Mouse (Mus musculus) stomach, embryonic 15.5 days (tissue): ENCODE measurements around the gene Stkld1. TPM values are rescaled to one million over a fixed set of nuclear protein-coding genes. Genes with fewer than 3 reads are reported as not detected.
A peak's percentile ranks its signal among the peaks of the same experiment; 100 is the strongest.
"Not testable (repeated sequence)": the region's sequence is repeated elsewhere in the genome, so short reads cannot be mapped to it uniquely, and the experiment has no call there.

Source experiments
- ATAC-seq: fragments of 200-750 bp; cut with Nextera tagmentation; 2 replicates; pipeline ENCODE4 v1.8.0; 2017; ENCODE audit warnings: low read depth, moderate number of reproducible peaks, moderate TSS enrichment; ENCODE audit not compliant: insufficient read depth, low FRiP score
- H3K27ac ChIP-seq: fragments of 300-500 bp; sonication (generic); 2 replicates; pipeline ENCODE4 v1.5.1; 2015; ENCODE audit warnings: mild to moderate bottlenecking, inconsistent platforms
- H3K27me3 ChIP-seq: fragments of 300-500 bp; sonication (generic); replicated peaks from 2 replicates; pipeline ENCODE4 v1.6.1; 2015; ENCODE audit warnings: inconsistent platforms
- H3K36me3 ChIP-seq: fragments of 300-500 bp; sonication (generic); 2 replicates; pipeline ENCODE4 v1.6.1; 2015; ENCODE audit warnings: inconsistent platforms
- H3K4me1 ChIP-seq: fragments of 300-500 bp; sonication (generic); 2 replicates; pipeline ENCODE4 v1.6.1; 2015; ENCODE audit warnings: inconsistent platforms
- H3K4me2 ChIP-seq: fragments of 300-500 bp; sonication (generic); 2 replicates; pipeline ENCODE4 v1.6.1; 2015; ENCODE audit warnings: mild to moderate bottlenecking, inconsistent platforms
- H3K4me3 ChIP-seq: fragments of 300-500 bp; sonication (generic); replicated peaks from 2 replicates; pipeline ENCODE4 v1.5.1; 2015; ENCODE audit warnings: inconsistent platforms
- H3K9ac ChIP-seq: fragments of 300-500 bp; sonication (generic); 2 replicates; pipeline ENCODE4 v1.6.1; 2015; ENCODE audit warnings: inconsistent platforms
- H3K9me3 ChIP-seq: fragments of 300-500 bp; sonication (generic); 2 replicates; pipeline ENCODE4 v1.6.1; 2016; ENCODE audit warnings: inconsistent platforms
- WGBS: fragments of 180-500 bp; shearing (Covaris S2); methylation state at CpG from one replicate; pipeline ENCODE4 v1.1.7; 2015; 5-methylcytosine and 5-hydroxymethylcytosine counted together
- polyA plus RNA-seq: library from polyadenylated mRNA; unstranded; fragments of >200 nt; fragmentation: Nextera tagmentation; extraction: Ambion mirVana; gene quantifications from 2 replicates; pipeline ENCODE4 v1.2.1, GENCODE M21; 2015

Stkld1 gene
- polyA plus RNA-seq: 0.08 TPM in 1 of 2 replicates, not detected in the other

- H3K36me3 ChIP-seq: 0 out of 2 replicates have a peak, but pooled peaks cover 12% of the 10 kb centered on the region
- H3K27ac ChIP-seq: peak within 1 kb of the TSS; percentile 89
- H3K9me3 ChIP-seq: no peaks in the 10 kb centered on the region
- ATAC-seq: peak; percentile 94
- peaks cover 23% of the 10 kb centered on the region for H3K4me1 ChIP-seq
- H3K4me3 ChIP-seq: peak within 1 kb of the TSS; percentile 82
- WGBS: under 1% methylated on average over 66 of the region's 70 CpGs
- no peaks in the 10 kb centered on the region for H3K27me3 ChIP-seq
- peak within 1 kb of the TSS; percentile 99 for H3K9ac ChIP-seq
- peak within 1 kb of the TSS; percentile 72 for H3K4me2 ChIP-seq
These were observed at the start of gene Stkld1, which contains the start of gene Surf4 for GRCm38 (mm10) chr2:26933304-26934055. Gene Stkld1 (plus strand): TSS chr2:26934047. Gene Surf4 (minus strand): TSS chr2:26933928.

GRCm38 (mm10) chr2:26885541-26885940, 48.3 kb upstream of the Stkld1 start:
- H3K9me3 ChIP-seq, H3K4me1 ChIP-seq, H3K4me2 ChIP-seq, H3K27ac ChIP-seq, H3K9ac ChIP-seq, ATAC-seq, H3K27me3 ChIP-seq, H3K36me3 ChIP-seq, H3K4me3 ChIP-seq: not testable (repeated sequence)
- WGBS: 86% methylated on average over 2 of the region's 2 CpGs

- not testable (repeated sequence) for H3K4me1 ChIP-seq, H3K27ac ChIP-seq, H3K4me3 ChIP-seq, H3K27me3 ChIP-seq, ATAC-seq, H3K9me3 ChIP-seq, H3K9ac ChIP-seq, H3K4me2 ChIP-seq
- WGBS: 80% methylated on average over 4 of the region's 4 CpGs
- H3K36me3 ChIP-seq: peaks cover 15% of the 10 kb centered on the region
These were observed 47.7 kb upstream of the Stkld1 start for GRCm38 (mm10) chr2:26886170-26886569.

- H3K27ac ChIP-seq: no peak overlapping the region
- no peak overlapping the region for H3K4me2 ChIP-seq
- no peak for ATAC-seq
- no peak overlapping the region for H3K9ac ChIP-seq
- H3K9me3 ChIP-seq: no peaks in the 10 kb centered on the region
- H3K36me3 ChIP-seq: peaks cover 54% of the 10 kb centered on the region
- 88% methylated on average over 4 of the region's 4 CpGs for WGBS
- H3K27me3 ChIP-seq: no peaks in the 10 kb centered on the region
- H3K4me3 ChIP-seq: no peak overlapping the region
- no peaks in the 10 kb centered on the region for H3K4me1 ChIP-seq
These were observed 37.9 kb upstream of the Stkld1 start for GRCm38 (mm10) chr2:26895898-26896297.

GRCm38 (mm10) chr2:26900731-26901130, 33.1 kb upstream of the Stkld1 start:
- no peak for ATAC-seq
- Histone ChIP-seq H3K27ac (no peak overlapping the region), H3K9ac (no peak overlapping the region), H3K9me3 (no peaks in the 10 kb centered on the region), H3K4me1 (peaks cover 15% of the 10 kb centered on the region), H3K4me2 (no peak overlapping the region), H3K36me3 (peaks cover 28% of the 10 kb centered on the region), H3K27me3 (no peaks in the 10 kb centered on the region), H3K4me3 (no peak overlapping the region)
- WGBS: 50% methylated on average over 1 of the region's 1 CpGs

- H3K27me3 ChIP-seq: no peaks in the 10 kb centered on the region
- 9% methylated on average over 7 of the region's 7 CpGs for WGBS
- H3K9ac ChIP-seq: peak overlapping the region; percentile 75; the same call in 1 of the 2 replicates
- no peaks in the 10 kb centered on the region for H3K9me3 ChIP-seq
- no peak for ATAC-seq
- H3K4me3 ChIP-seq: peak overlapping the region; percentile 86
- peaks cover 15% of the 10 kb centered on the region for H3K4me1 ChIP-seq
- peak overlapping the region; percentile 84; the same call in 1 of the 2 replicates for H3K27ac ChIP-seq
- H3K4me2 ChIP-seq: peak overlapping the region; percentile 67
- H3K36me3 ChIP-seq: peaks cover 31% of the 10 kb centered on the region
These were observed 31.9 kb upstream of the Stkld1 start for GRCm38 (mm10) chr2:26901834-26902400.

- H3K27ac ChIP-seq: peak within 1 kb of the TSS; percentile 84
- peak within 1 kb of the TSS; percentile 75 for H3K9ac ChIP-seq
- H3K4me2 ChIP-seq: peak within 1 kb of the TSS; percentile 67
- no peaks in the 10 kb centered on the region for H3K9me3 ChIP-seq
- no peaks in the 10 kb centered on the region for H3K27me3 ChIP-seq
- peaks cover 36% of the 10 kb centered on the region for H3K36me3 ChIP-seq
- ATAC-seq: peak; percentile 96
- H3K4me3 ChIP-seq: peak within 1 kb of the TSS; percentile 86
- WGBS: under 1% methylated on average over 41 of the region's 41 CpGs
- peaks cover 15% of the 10 kb centered on the region for H3K4me1 ChIP-seq
These were observed 31.2 kb upstream of the Stkld1 start, which contains the start of gene Surf6 for GRCm38 (mm10) chr2:26902467-26903220. Gene Surf6 (minus strand): TSS chr2:26902879.

- 12% methylated on average over 7 of the region's 7 CpGs for WGBS
- Histone ChIP-seq H3K9ac (peak overlapping the region; percentile 39), H3K9me3 (no peaks in the 10 kb centered on the region), H3K4me2 (peak overlapping the region; percentile 67), H3K36me3 (peaks cover 29% of the 10 kb centered on the region), H3K27ac (peak overlapping the region; percentile 84), H3K4me1 (peaks cover 15% of the 10 kb centered on the region), H3K27me3 (no peaks in the 10 kb centered on the region), H3K4me3 (peak overlapping the region; percentile 86)
- no peak for ATAC-seq
These were observed 30.5 kb upstream of the Stkld1 start for GRCm38 (mm10) chr2:26903311-26903710.

- Histone ChIP-seq H3K4me3 (no peak overlapping the region), H3K36me3 (peaks cover 16% of the 10 kb centered on the region), H3K27me3 (no peaks in the 10 kb centered on the region), H3K4me1 (peaks cover 26% of the 10 kb centered on the region), H3K4me2 (no peak overlapping the region), H3K27ac (no peak overlapping the region), H3K9me3 (no peaks in the 10 kb centered on the region), H3K9ac (no peak overlapping the region)
- no peak for ATAC-seq
- WGBS: 82% methylated on average over 2 of the region's 2 CpGs
These were observed 27.9 kb upstream of the Stkld1 start for GRCm38 (mm10) chr2:26905936-26906335.

- Histone ChIP-seq H3K9me3 (no peaks in the 10 kb centered on the region), H3K4me1 (peaks cover 26% of the 10 kb centered on the region), H3K4me2 (no peak overlapping the region), H3K27ac (no peak overlapping the region), H3K9ac (no peak overlapping the region), H3K27me3 (no peaks in the 10 kb centered on the region), H3K36me3 (peaks cover 16% of the 10 kb centered on the region), H3K4me3 (no peak overlapping the region)
- WGBS: 91% methylated on average over 3 of the region's 3 CpGs
- no peak for ATAC-seq
These were observed 27.4 kb upstream of the Stkld1 start for GRCm38 (mm10) chr2:26906431-26906830.

- ATAC-seq: no peak
- Histone ChIP-seq H3K4me2 (no peak overlapping the region), H3K27me3 (no peaks in the 10 kb centered on the region), H3K27ac (no peak overlapping the region), H3K9me3 (no peaks in the 10 kb centered on the region), H3K36me3 (peaks cover 19% of the 10 kb centered on the region), H3K4me1 (peaks cover 26% of the 10 kb centered on the region), H3K4me3 (no peak overlapping the region), H3K9ac (no peak overlapping the region)
- WGBS: 48% methylated on average over 4 of the region's 4 CpGs
These were observed 26.7 kb upstream of the Stkld1 start for GRCm38 (mm10) chr2:26907109-26907508.
